Mouse (Mus musculus) cerebellum, postnatal 36 days (tissue): Measurements from ENCODE around the gene Agfg2.
"Not testable (repeated sequence)": the region's sequence is repeated elsewhere in the genome, so short reads cannot be mapped to it uniquely, and the experiment has no call there.

Source experiments
- DNase-seq, 2 experiments: peaks; one replicate each; pipeline ENCODE4 v3.0.0; 2021 to 2022; ENCODE audit warnings: mixed read lengths in 2 of 2

The Agfg2 gene

DNA sequence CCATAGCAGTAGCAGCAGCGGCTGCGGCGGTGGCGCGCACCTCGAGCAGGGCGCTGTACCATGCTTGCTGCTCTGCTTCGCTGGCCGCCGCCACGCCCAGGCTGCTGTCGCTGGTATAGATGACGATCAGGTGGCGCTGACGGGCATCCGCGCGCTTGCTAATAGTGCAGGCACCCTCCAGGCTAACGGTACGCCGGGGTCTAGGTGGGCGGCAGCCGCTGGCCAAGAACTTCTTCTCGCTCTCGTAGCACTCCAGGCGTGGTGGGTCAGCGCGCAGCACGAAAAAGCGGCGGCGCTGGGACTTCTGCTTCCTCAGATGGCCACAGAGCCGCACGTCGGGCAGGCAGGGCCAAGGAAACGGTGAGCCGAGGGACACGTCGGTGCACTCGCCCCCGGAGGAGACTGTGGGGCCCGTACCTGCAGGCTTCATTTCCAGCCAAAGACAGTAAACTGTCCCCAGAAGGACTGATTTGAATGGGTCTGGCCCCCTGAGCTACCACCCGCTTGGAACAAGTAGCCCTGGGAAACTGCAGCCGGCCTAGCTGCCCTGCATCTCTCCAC lies 39.4 kb downstream of the Agfg2 start:
- no peak for DNase-seq

DNA sequence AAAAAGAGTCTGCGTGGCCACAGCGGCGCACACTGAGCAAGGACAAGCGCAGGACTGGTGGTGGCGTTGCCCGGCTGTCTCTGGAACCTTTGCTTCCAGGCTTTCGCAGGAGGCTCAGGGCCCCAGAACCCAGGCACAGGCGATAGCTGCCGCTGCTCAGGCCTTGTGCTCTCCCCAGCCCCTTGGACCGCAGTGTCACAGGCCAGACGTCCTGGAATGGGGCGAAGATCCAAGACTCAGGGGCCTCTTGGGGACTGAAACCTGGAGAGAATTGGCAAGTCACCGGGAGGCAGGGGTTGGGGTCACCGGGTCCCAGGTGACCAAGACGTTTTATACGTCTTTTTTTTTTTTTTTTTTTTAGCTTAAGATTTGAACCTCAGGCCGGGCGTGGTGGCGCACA lies 40.0 kb downstream of the Agfg2 start:
- no peak for DNase-seq

DNA sequence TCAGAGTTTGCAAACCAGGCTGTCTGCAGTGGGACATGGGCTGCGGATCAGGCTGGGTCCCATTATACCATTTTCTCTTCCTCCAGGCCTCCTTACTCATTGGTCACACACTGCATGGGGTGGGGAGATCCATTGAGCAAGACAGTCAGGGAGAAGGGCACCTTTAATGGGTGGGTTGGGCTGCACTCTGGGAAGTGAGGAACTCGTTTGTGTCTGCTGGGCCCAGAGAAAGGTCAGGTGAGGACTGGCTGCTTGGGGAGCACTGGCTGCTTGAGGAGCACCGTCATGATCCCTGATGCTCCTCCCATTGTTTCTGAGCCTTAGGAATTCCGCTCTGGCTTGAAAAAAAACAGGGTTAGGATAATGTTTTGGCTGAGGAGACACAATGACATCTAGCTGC lies 41.6 kb downstream of the Agfg2 start:
- no peak for DNase-seq

DNA sequence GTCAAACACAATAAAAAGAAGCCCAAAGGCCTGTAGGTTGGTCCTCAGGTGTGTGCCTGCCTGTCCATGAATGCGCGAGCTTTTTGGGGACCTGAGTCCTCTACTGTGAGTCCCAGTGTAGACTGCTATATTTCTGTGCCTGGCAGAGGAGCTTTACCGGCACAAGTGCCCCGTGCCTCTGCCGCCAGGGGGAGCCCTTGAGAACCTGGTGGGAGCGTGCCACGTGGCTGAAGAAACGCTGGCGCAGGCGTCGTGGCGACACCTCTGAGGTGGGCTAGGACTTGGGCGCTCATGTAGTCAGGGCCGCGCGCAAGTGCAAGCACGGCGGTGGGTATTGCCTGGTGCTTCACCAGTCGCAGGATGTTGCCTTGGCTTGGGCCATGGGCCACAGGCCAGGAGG lies 43.5 kb downstream of the Agfg2 start, which contains the start of gene Sap25:
Gene Sap25 (plus strand): TSS at position 281 of the 400 bp plus-strand sequence.
- peak in 1 of 2 experiments; percentile 27 for DNase-seq

DNA sequence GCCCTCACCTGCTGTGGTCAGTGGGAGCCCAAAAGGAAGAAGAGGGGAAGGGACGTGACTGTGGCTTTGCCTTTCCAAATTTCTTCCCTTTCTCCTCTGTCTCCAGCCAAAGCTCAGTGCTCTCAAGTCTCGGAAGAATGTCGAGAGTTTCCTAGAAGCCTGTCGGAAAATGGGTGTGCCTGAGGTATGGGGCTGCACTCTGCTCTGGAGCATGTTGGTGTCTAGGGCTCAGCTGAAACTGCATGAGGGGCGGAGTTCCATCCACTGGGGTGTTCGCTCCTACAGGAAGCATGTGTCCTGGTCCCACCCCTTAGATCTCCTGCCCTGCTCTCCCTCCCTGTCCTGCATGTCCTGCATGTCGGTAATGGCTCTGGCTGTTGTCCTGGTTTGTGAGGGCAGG lies 45.1 kb downstream of the Agfg2 start:
- DNase-seq, result no peak

DNA sequence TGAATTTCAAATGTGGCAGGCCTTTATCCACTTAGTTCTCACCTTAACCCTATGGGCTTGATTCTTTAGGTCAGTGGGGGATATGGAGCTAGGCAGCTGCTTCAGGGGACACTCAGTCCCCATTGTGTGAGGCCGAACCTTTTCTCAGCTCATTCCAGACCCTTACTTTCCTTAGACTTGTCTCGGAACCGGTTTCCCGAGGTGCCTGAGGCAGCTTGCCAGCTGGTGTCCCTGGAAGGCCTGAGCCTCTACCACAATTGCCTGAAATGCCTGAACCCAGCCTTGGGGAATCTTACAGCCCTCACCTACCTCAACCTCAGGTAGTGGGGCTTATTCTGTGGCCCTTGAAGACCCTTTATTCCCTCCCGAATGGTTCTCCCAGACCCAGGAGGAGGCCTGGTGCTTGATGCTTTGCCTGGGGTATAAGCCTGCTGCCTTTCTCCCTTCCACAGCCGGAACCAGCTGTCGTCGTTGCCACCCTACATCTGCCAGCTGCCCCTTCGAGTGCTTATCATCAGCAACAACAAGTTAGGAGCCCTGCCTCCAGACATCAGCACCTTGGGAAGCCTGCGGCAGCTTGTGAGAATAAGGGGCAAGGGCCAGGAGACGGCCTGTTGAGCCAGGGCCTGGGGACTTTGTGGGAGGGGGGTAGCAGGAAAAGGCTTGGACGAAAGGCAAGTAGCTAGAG lies 51.0 kb downstream of the Agfg2 start:
- DNase-seq, result no peak

DNA sequence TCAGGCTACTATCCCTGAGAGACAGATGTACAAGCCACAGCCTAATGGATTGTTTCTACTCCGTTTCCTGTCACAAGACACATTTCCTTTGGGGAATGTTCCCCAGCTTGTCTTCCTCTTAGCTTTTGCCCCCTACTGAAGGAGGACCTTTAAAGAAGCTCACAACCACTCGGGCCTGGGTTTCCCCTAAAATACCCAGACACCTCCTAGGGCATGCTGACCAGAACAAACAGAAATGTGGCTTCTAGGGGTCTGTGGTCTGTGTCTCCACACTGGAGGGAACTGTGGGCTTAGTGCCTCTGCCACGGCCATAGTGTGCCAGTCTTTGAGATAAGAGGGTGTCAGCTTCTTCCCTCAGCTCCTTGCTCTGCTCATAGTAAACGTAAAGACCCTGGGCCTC lies 52.9 kb downstream of the Agfg2 start:
- no peak for DNase-seq

DNA sequence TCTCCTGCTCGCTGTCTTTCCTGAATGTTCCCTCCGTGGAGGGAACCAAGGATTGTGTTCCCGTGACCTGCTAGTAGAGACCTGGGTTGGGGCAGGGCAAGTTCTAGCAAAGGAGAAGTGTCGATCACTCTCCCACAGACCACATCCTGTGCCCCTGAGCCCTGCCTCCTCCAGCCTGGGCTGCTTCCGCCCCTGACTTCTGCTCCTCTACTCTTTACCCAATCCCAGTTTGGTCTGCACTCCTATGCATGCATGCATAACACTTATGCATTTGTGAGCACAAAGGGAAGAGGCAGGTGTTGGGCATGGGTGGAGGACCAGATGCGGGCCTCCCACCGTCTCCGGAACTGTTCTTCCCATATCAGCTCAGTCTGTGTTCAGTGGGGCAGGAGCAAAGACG lies 53.4 kb downstream of the Agfg2 start:
- DNase-seq, result no peak

DNA sequence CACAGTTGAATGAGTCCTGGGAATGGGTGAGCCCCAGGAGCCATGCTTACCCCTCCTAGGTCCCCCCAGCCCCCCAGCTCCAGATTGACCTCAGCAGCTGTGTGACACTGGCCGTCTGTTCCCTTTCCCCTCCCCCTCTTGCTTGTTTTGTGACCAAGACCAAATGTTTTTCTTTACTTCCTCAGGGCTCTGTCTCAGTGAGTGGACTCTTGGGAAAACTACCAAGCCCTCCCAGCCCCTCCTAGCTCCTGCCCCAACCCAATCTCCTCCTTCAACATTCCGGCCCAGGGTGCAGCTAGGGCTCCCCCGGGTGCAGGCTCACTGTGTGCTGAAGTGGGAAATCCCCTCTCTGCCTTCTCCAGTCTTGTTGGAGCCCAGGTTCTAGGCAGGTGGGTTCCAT lies 53.9 kb downstream of the Agfg2 start:
- DNase-seq, result no peak

DNA sequence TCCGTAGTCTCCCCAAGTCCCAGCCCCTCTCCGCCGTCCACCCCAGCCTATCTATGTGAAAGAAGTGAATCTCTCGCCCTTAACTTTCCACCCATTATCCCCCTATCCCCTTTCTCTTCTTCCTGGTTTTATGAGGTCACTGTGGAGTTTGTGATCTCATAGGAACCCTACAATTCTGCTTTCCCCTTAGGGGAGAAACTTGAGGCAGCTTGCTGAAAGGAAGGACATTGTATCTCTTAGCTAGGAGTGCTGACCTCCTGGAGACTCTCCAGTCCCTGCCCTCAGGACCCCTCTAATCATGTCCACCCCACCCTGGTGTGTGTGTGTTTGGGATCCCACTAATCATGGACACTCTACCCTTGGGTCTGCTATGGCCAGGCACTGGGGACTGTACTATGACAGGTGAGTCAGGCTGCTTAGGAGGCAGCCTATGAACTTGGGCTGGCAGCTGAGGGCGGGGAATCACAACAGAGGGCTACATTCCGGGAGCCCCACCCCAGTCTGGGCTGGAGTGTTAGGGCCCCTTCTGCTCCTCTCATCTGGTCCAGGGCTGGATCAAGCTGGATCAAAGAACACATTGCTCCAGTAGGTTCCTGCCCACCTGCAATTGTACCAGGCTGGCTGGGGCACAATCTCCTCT lies 54.5 kb downstream of the Agfg2 start:
- DNase-seq, result no peak

DNA sequence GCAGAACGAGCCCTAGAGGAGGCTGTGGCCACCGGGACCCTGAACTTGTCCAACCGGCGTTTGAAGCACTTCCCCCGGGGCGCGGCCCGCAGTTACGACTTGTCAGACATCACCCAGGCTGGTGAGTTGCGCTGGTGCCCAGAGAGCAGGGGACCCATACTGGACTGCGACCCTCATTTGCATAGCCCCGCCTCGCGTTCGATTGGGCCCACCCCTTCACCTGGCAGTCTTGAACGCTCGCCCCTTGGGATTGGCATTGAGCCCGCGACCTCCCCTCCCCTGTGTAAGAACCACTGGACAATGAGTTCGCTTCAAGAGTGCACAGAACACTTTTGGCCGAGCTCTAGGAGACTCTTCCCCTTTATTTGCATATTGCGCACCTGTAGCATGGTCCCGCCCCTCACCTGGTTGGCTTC lies 55.2 kb downstream of the Agfg2 start:
- DNase-seq, result no peak

DNA sequence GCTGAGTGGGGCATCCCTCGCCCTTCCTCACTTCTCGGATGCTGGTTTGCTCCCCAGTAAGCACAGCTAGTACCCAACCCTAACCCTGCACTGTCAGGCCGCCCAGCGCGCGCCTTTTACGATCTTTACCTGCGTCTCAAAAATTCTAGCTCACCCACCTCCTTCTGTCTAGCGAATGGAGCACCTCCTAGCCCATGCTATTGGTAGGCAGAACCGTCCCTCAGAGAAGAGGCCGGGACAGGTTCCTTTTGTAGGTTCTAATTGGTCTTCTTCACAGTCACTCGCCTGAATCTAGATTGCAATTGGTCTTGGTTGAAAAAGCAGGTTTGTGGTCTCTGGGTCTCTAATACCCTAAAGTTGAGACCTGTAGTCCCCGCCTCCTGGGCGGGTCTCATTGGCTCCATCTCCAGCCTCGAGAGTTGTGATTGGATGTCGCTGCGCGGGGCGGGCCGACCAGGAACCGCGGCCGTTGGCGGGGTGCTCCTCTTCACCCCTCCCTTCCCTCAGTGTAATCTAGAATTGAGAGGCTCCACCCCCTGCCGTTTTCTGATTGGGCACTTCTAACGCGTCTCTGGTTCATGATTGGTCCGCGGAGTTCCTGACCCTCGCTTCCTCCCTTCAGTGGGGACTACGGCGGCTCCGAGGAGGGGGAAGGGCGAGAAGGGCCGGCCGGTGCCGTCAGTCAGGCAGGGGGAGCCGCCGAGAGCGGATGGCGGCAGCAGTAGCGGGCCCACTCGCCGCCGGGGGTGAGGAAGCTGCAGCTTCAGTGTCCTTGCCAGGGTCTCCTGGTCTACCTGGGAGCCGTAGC lies 55.8 kb downstream of the Agfg2 start, which contains the start of the genes Fbxo24, Lrch4 and Gm20605:
Gene Fbxo24 (minus strand): TSS at position 505 of the 808 bp plus-strand sequence.
Gene Lrch4 (plus strand): TSS at position 624 of the 808 bp plus-strand sequence.
Gene Gm20605 (plus strand): TSS at position 678 of the 808 bp plus-strand sequence.
- DNase-seq, result peak; percentile 98 to 99

DNA sequence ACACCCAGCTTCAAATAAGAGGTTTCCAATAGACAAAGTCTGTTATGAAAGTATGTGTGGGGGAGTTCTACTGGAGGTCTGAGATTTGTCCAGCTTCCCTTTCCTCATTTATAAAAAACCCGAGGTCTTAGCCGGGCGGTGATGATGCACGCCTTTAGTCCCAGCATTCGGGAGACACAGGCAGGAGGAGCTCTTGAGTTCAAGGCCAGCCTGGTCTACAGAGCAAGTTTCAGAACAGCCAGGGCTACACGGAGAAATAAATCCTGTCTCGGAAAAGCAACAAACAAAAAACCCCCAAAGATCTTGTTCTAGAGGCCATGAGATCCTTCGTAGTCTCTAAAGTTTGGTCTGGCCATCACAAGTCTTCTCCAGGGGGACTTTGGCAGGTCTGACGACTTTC lies 56.5 kb downstream of the Agfg2 start:
- DNase-seq, result no peak

DNA sequence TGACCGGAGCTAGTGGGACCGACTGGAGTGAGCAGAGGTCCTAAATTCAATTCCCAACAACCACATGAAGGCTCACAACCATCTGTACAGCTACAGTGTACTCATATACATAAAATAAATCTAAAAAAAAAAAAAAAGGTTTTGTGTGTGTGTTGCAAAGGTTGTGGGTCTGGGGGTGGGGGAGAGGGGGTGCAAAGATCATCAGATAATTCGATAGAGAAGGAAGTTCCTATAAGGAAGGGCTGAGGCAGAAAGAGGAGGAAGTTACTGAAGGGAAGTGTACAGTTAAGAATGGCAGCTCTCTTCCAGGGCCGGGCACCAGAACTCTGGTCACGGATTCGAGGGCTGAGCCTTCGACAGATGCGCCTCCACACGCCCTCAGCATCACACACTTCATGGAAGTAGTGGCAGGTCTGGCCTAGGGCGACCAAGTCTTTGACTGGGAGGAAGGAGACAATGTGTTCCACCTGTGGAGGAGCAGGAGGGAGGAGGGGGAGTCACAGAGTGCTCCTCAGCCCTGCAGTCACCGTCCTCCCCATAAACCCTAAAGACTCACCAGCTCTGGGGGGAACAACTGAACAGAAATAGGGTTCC lies 60.5 kb downstream of the Agfg2 start:
- DNase-seq, result no peak

DNA sequence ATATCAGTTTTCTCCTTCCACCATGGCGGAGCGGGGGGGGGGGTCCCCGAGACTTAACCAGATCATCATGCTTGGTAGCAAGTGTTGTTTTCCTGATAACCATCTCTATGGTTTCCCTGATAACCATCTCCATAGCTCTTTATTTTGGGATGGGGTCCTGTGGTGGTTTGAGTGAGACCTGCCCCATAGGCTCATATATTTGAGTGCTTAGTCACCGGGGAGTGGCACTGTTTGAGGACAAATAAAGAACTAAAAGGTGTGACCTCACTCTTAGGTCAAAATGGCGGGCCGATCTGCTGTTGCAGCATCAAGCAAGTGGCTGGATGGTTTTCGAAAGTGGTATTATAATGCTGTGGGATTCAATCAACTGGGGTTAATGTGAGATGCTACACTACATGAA lies 69.2 kb downstream of the Agfg2 start:
- DNase-seq, result no peak

DNA sequence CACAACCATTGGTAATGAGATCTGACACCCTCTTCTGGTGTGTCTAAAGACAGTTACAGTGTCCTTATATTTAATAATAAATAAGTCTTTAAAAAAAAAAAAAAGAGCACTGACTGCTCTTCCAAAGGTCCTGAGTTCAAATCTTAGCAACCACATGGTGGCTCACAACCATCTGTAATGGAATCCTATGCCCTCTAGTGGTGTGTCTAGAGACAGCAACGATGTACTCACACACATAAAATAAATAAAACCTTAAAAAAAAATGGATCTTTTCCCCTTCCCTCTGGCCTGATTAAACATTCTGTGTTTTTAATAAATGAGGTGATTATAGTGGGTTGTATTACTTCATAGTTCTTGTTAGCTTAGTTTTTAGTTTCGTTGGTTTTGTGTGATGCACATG lies 69.6 kb downstream of the Agfg2 start:
- DNase-seq, result not testable (repeated sequence)

DNA sequence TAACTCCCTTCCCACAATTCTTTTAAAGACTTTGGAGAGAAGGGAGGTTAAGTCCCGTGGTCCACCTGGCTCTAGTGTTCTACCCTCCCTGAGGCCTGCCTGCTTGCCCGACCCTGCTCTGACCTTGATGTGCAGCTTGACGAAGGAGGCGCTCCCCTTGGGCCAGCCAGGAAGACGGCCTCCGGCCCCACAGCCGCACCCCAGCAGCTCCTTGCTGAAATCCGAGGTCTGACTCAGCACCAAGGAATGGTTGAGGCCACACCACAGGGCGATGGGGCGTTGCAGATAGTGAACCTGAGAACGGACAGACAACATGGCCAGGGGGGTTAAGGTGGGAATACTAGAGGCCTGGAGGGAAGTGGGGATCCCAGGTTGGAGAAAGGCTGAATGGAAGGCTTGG lies 71.0 kb downstream of the Agfg2 start, which contains the start of gene Pcolce:
Gene Pcolce (minus strand): TSS at position 235 of the 400 bp plus-strand sequence.
- DNase-seq, result no peak

DNA sequence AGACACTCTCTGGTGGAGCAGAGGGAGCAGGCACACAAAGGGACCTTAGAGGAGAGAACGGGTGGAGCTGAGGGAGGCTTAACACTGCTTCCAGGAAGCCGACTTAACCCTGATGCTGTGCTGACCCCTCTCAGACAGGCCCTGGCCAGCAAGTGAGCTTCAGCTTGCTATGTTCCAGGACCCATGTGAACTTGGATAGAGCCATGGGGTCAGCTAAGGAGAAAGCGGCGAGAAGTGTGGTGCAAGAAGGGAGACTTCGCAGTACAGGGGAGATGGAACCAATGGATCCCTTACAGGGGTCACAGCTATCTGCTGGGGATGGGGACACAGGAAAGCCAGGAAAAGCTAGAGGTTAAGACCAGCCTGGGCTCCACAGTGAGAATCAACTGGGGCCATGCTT lies 71.5 kb downstream of the Agfg2 start:
- no peak for DNase-seq

DNA sequence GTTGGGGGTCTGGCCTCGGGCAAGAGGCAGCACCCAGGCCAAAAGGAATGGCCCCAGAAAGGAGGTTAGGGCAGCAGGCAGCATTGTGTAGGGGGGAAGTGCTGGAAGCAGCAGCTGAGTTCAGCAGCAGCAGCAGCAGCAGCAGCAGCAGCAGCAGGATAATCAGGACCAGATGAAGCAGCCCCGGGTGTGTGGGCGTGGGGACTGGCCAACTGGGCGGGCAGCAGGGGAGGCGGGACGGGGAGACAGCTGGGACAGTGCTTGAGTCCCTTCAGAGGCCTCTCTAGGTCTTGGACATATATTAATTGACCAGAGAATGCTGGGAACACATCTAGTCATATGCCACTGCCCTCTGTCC lies 73.3 kb downstream of the Agfg2 start:
- no peak for DNase-seq

DNA sequence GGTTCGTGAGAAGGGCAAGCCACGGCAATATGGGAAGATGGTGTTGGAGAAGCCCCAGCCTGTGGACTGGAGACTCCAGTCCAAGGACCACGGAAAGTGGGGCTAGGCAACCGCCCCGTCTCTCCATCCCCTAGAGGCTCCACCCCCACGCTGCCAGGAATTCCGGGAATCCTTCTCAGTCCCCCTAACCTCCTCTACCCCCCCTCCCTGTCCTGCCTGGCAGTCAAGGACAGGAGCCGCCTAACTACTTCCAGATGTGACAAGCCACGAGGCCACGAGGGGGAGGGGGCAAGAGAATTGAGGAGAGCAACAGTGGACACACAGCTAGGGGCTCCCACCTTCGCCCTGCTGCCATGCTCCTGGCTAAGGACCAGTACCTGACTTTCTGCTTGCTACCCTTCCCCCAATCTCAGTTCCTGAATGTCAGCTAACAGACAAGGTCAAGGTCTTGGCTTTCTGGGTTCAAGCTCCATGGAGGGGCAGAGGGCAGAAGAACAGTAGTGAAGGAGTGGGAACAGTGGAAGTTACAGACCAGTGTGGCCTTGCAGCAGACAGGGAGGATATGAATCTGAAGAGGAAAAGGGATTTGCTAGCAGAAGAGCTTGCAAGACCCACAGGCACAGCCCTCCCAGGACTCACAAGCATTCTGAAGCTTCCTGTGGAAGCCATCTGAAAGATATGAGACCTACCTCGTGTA lies 73.8 kb downstream of the Agfg2 start:
- no peak for DNase-seq

DNA sequence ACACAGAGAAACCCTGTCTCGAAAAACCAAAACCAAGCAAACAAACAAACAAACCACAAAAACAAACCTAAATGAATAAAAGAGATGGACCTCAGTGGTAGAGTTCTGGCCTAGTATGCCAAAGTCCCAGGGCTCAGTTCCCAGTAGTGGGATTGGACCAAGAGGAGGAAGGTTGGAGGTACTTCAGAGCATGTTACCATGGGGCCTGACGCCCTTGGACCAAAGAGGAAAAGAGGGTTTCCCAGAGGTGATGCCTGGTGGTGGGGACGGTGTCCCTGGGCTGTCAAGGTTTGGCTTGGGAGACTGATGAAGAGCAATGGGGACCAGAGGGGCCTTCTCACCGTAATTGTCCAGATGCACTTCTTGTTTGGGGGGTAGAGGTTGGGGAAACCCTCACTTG lies 74.5 kb downstream of the Agfg2 start:
- no peak for DNase-seq

DNA sequence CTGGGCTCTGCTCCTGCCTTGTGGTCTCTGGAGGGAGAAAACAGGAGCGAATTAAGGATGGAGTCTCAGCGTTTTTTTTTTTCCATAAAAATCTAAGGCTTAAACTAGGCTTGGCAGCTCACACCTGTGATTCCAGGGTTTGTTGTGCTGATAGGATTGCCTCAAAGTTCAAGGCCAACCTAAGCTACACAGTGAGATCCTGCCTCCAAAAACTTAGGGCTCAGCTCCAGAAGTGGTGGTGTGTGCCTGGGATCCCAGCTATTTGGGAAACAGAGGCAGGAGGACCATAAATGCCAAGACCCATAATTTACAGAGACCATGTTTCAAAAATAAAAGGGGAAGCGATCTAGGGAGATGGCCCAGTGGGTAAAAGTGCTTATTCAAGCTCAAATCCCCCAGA lies 75.2 kb downstream of the Agfg2 start:
- no peak for DNase-seq
